ENCODE assay signal across 9 mouse cellular contexts in genomic region chr14:31137791-31138190, GRCm38 (mm10). TPM values are rescaled to one million over a fixed set of nuclear protein-coding genes. Genes with fewer than 3 reads are reported as not detected.
DNase-seq lines count a peak whose midpoint lies in the region; ATAC-seq and TF ChIP-seq lines count a peak whose summit lies in the region.
"Had no signal": no experiment of that assay in that cellular context is flagged by ENCODE, and none has a peak within 500 bp of the region (broad histone marks: within the 10 kb centered on the region; RNA-seq: fewer than 3 reads in every experiment).

No protein-coding gene starts in this region.

- peaks cover 54% of the 10 kb centered on the region for H3K36me3 ChIP-seq in heart, embryonic 11.5 days (ENCODE audit: control insufficient read depth, insufficient read depth, low read length)
- H3K36me3 ChIP-seq in ES-Bruce4 (ENCODE audit: control insufficient read depth, insufficient read depth, low read length, poor library complexity, severe bottlenecking), result peaks cover 11% of the 10 kb centered on the region; the same call in 1 of the 2 replicates
- peaks cover 87% of the 10 kb centered on the region for H3K36me3 ChIP-seq in heart, embryonic 12.5 days
- H3K36me3 ChIP-seq in midbrain, embryonic 15.5 days (replicated peaks), result peaks cover 8% of the 10 kb centered on the region; the same call in 1 of the 2 replicates

- H3K9ac ChIP-seq in heart, embryonic 11.5 days (ENCODE audit: low read depth, low read length), result no peak overlapping the region
- peak overlapping the region; percentile 9; the same call in 1 of the 2 replicates for H3K9ac ChIP-seq in ES-Bruce4 (ENCODE audit: low read depth, poor library complexity, severe bottlenecking)
- H3K9ac ChIP-seq in heart, embryonic 12.5 days, result no peak overlapping the region
- no peak overlapping the region for H3K9ac ChIP-seq in midbrain, embryonic 15.5 days

- H3K27ac ChIP-seq in heart, embryonic 11.5 days (ENCODE audit: low read depth, low read length), result peak overlapping the region; percentile 3; the same call in 1 of the 2 replicates
- H3K27ac ChIP-seq in ES-Bruce4 (ENCODE audit: insufficient read depth, low read length), result no peak overlapping the region
- peak overlapping the region; percentile 60 for H3K27ac ChIP-seq in heart, embryonic 12.5 days (ENCODE audit: poor library complexity, severe bottlenecking)
- H3K27ac ChIP-seq in midbrain, embryonic 15.5 days, result no peak overlapping the region

- TF ChIP-seq CTCF in ES-Bruce4 (IDR thresholded peaks at IDR 0.05; ENCODE audit: low read depth, low read length), result no peak

- no peak overlapping the region for H3K4me2 ChIP-seq in heart, embryonic 11.5 days
- H3K4me2 ChIP-seq in heart, embryonic 12.5 days, result no peak overlapping the region
- H3K4me2 ChIP-seq in midbrain, embryonic 15.5 days, result no peak overlapping the region

- TF ChIP-seq POLR2A in ES-Bruce4 (IDR thresholded peaks at IDR 0.05; ENCODE audit: insufficient read depth, low read length), result no peak

- H3K4me1 ChIP-seq in heart, embryonic 11.5 days (ENCODE audit: control insufficient read depth, insufficient read depth, low read length), result peaks cover 17% of the 10 kb centered on the region
- peaks cover 7% of the 10 kb centered on the region for H3K4me1 ChIP-seq in ES-Bruce4 (ENCODE audit: control insufficient read depth, insufficient read depth, low read length)
- H3K4me1 ChIP-seq in heart, embryonic 12.5 days (replicated peaks), result peaks cover 24% of the 10 kb centered on the region
- H3K4me1 ChIP-seq in midbrain, embryonic 15.5 days, result peaks cover 18% of the 10 kb centered on the region

- intact Hi-C loops in heart, postnatal 25 days (cut with DNase I), result no loop called here

- no peak overlapping the region for H3K4me3 ChIP-seq in heart, embryonic 11.5 days (ENCODE audit: low read depth, low read length)
- 0 out of 2 replicates have a peak overlapping the region, but pooled peaks have one; percentile 11 for H3K4me3 ChIP-seq in ES-Bruce4 (ENCODE audit: low read depth, low read length)
- no peak overlapping the region for H3K4me3 ChIP-seq in heart, embryonic 12.5 days
- H3K4me3 ChIP-seq in midbrain, embryonic 15.5 days, result no peak overlapping the region

- DNase-seq in heart, postnatal 25 days (ENCODE audit: low spot score), result no peak
- peak; percentile 80 for DNase-seq in kidney, postnatal 10 days
- DNase-seq in retina, embryonic 14.5 days (ENCODE audit: low spot score), result no peak
- DNase-seq in urinary bladder, postnatal 25 days (ENCODE audit: low spot score), result no peak
- DNase-seq: cerebellum, postnatal 14 days had no signal

- H3K27me3 ChIP-seq in heart, embryonic 11.5 days (ENCODE audit: control insufficient read depth, insufficient read depth, low read length), result no peaks in the 10 kb centered on the region
- H3K27me3 ChIP-seq in ES-Bruce4 (ENCODE audit: control insufficient read depth, insufficient read depth, low read length, poor library complexity, severe bottlenecking), result no peaks in the 10 kb centered on the region
- no peaks in the 10 kb centered on the region for H3K27me3 ChIP-seq in heart, embryonic 12.5 days (replicated peaks)
- H3K27me3 ChIP-seq in midbrain, embryonic 15.5 days (replicated peaks), result no peaks in the 10 kb centered on the region

- no peak for TF ChIP-seq EP300 in ES-Bruce4 (IDR thresholded peaks at IDR 0.05; ENCODE audit: insufficient read depth, low read depth, low read length)

- H3K9me3 ChIP-seq in heart, embryonic 11.5 days (replicated peaks; ENCODE audit: control insufficient read depth, low read length), result no peaks in the 10 kb centered on the region
- H3K9me3 ChIP-seq in ES-Bruce4 (replicated peaks; ENCODE audit: control insufficient read depth, insufficient read depth, low read length, poor library complexity, severe bottlenecking), result no peaks in the 10 kb centered on the region
- no peaks in the 10 kb centered on the region; the same call in 1 of the 2 replicates for H3K9me3 ChIP-seq in heart, embryonic 12.5 days (replicated peaks)
- no peaks in the 10 kb centered on the region for H3K9me3 ChIP-seq in midbrain, embryonic 15.5 days

- WGBS in heart, embryonic 11.5 days (ENCODE audit: insufficient replicate concordance), result 83% methylated on average over 11 of the region's 11 CpGs
- WGBS in heart, embryonic 12.5 days, result 74% methylated on average over 11 of the region's 11 CpGs
- 79% methylated on average over 11 of the region's 11 CpGs for WGBS in midbrain, embryonic 15.5 days

- no peak for ATAC-seq in heart, embryonic 11.5 days (replicated peaks; ENCODE audit: insufficient number of reproducible peaks, low FRiP score, low TSS enrichment)
- ATAC-seq in heart, embryonic 12.5 days (ENCODE audit: insufficient number of reproducible peaks, low FRiP score), result 0 out of 2 replicates have a peak, but pooled peaks have one; percentile 18
- no peak for ATAC-seq in midbrain, embryonic 15.5 days (replicated peaks)

RNA-seq across cellular contexts. Expression of gene Nt5dc2, which starts 6.9 kb away (rescaled TPM):
- 342 and 344 TPM in 2 replicates for polyA plus RNA-seq in heart, embryonic 11.5 days (2014; fragmentation: Nextera tagmentation; extraction: Ambion mirVana)
- total RNA-seq in heart, postnatal 25 days (2021), result 10 to 100 TPM; 18.2 to 22.6 TPM
- polyA plus RNA-seq in ES-Bruce4 (2011; ENCODE audit: insufficient read depth, insufficient read length, low read depth, missing spikeins), result 141 and 173 TPM in 2 replicates
- 343 and 346 TPM in 2 replicates for polyA plus RNA-seq in heart, embryonic 12.5 days (2016; fragmentation: Nextera tagmentation; extraction: Ambion mirVana)
- 247 and 295 TPM in 2 replicates for polyA plus RNA-seq in midbrain, embryonic 15.5 days (2015; fragmentation: Nextera tagmentation; extraction: Ambion mirVana)

RNA-seq across cellular contexts. Expression of gene Smim4, which starts 9.0 kb away (rescaled TPM):
- 64.5 and 70.0 TPM in 2 replicates for polyA plus RNA-seq in heart, embryonic 11.5 days (2014; fragmentation: Nextera tagmentation; extraction: Ambion mirVana)
- 10 to 100 TPM; 60.2 to 61.0 TPM for total RNA-seq in heart, postnatal 25 days (2021)
- polyA plus RNA-seq in ES-Bruce4 (2011; ENCODE audit: insufficient read depth, insufficient read length, low read depth, missing spikeins), result 17.1 and 17.2 TPM in 2 replicates
- polyA plus RNA-seq in heart, embryonic 12.5 days (2016; fragmentation: Nextera tagmentation; extraction: Ambion mirVana), result 62.6 and 68.6 TPM in 2 replicates
- polyA plus RNA-seq in midbrain, embryonic 15.5 days (2015; fragmentation: Nextera tagmentation; extraction: Ambion mirVana), result 51.1 and 51.3 TPM in 2 replicates

RNA-seq across cellular contexts. Expression of gene Stab1, which starts 30.6 kb away (rescaled TPM):
- polyA plus RNA-seq in heart, embryonic 11.5 days (2014; fragmentation: Nextera tagmentation; extraction: Ambion mirVana), result 35.9 and 40.4 TPM in 2 replicates
- total RNA-seq in heart, postnatal 25 days (2021), result 10 to 100 TPM; 76.4 to 76.8 TPM
- polyA plus RNA-seq in ES-Bruce4 (2011; ENCODE audit: insufficient read depth, insufficient read length, low read depth, missing spikeins), result 0.57 and 0.72 TPM in 2 replicates
- polyA plus RNA-seq in heart, embryonic 12.5 days (2016; fragmentation: Nextera tagmentation; extraction: Ambion mirVana), result 48.3 and 56.7 TPM in 2 replicates
- 22.8 TPM in 2 replicates for polyA plus RNA-seq in midbrain, embryonic 15.5 days (2015; fragmentation: Nextera tagmentation; extraction: Ambion mirVana)

Comparison
In these comparisons a context has a peak if more than half of its experiments do, and no peak if none do; other contexts are left out.
1. H3K27ac ChIP-seq: peak in heart, embryonic 11.5 days (single experiment) and heart, embryonic 12.5 days (single experiment); none in ES-Bruce4 (single experiment) and midbrain, embryonic 15.5 days (single experiment).
2. RNA of gene Stab1, which starts 30.6 kb away (polyA plus RNA-seq): 48.3 to 56.7 TPM in heart, embryonic 12.5 days, 35.9 to 40.4 TPM in heart, embryonic 11.5 days and 22.8 TPM in midbrain, embryonic 15.5 days; 0.57 to 0.72 TPM in ES-Bruce4; every median in the first group is over 10 times any median in the second.